Mouse (Mus musculus): Measurements from ENCODE around the gene Dnase1l3.

Gene Dnase1l3

GRCm38 (mm10) chr14:7994271-7994767 lies at the start of gene Dnase1l3:
Gene Dnase1l3, minus strand, starts transcription at chr14:7994573.
- DNase-seq (ENCODE audit: low spot score), result no peak

- no peak for DNase-seq (ENCODE audit: low spot score)
These were observed 48.2 kb upstream of the Dnase1l3 start for GRCm38 (mm10) chr14:8042577-8042976.

DNA sequence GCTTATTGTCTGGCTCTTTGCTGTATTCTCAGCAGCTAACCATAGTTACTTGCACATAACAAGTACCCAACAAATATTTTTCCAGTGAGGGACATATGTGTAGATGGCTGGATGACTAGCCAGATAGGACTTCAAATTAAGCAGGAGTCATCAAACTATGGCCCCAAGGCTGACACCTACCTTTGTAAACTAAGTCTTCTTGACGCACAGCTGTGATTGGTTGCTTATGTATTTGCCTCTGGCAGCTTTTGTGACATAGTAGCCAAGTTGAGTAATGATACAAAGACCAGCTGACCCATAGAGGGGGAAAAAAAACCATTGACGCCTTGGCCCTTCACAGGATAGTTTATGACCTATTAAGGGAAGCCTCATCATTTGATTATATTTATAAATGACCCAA lies 47.7 kb upstream of the Dnase1l3 start:
- DNase-seq (ENCODE audit: low spot score), result no peak

DNA sequence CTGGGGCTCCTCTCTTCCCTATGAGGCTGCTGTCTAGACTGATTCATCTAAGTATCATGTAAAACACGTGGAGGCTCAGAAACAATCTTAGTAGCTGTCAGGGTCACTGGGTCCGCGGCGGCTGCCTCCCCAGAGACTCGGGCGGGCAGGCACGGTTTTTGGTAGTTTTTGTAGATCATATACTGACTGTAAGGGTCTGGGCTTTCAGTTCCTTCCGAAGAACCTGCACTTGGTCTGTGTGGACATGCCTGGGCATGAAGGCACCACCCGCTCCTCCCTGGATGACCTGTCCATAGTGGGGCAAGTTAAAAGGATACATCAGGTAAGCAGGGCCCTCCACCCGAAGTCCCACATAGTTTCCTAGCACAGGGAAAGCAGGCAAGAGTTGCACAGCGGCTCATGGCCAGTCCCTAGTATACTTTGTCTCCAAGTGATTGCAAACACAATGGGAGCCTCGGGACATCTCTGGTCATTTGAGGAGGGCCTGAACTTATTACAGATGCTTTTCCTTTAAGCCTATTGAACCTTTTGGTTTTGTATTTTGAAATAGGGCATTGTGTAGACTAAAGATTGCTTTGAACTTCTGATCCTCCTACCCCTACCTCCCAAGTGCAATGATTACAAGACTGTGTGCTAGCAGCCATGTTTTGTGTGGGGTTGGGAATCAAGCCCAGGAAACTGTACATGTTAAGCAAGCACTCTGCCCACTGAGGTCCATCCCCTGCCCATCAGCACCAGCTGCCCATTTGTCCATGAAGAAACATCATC lies 46.7 kb upstream of the Dnase1l3 start:
- no peak for DNase-seq (ENCODE audit: low spot score)

GRCm38 (mm10) chr14:8040179-8040578 lies 45.8 kb upstream of the Dnase1l3 start:
- DNase-seq (ENCODE audit: low spot score), result no peak

- DNase-seq (ENCODE audit: low spot score), result no peak
These were observed 44.5 kb upstream of the Dnase1l3 start for GRCm38 (mm10) chr14:8038791-8039448.

DNA sequence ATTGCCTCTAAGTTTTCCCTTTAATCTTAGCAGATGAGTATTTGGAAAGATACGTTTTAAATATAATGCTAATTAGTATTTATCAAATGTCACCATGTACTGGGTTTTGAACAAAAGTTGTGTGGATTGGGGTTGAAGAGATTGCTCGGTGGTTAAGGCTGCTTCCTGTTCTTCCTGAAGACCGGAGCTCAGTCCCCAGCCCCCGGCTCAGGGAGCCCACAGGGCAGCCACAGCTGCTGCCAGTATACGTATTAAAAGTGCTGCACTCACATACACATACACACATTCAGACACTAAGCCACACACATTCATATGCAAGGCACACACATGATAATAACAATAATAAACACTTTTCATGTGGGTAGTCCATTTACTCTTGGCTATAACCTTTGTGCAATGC lies 43.8 kb upstream of the Dnase1l3 start:
- DNase-seq (ENCODE audit: low spot score), result no peak

DNA sequence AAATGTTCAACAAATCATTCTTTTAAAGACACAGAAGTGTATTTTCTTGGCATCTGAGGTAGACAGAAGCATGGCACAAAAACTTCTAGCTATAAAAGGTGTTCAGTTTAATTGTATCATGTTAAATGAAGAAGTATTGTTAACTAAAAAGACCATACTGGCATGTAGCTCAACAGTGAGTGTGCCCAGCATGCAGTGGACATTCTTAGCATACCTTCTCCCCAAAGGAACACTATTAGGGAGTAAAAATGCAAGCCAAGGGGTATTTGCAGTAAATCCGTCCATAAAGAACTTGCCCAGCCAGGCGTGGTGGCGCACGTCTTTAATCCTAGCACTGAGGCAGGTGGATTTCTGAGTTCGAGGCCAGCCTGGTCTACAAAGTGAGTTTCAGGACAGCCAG lies 42.0 kb upstream of the Dnase1l3 start:
- DNase-seq (ENCODE audit: low spot score), result no peak

DNA sequence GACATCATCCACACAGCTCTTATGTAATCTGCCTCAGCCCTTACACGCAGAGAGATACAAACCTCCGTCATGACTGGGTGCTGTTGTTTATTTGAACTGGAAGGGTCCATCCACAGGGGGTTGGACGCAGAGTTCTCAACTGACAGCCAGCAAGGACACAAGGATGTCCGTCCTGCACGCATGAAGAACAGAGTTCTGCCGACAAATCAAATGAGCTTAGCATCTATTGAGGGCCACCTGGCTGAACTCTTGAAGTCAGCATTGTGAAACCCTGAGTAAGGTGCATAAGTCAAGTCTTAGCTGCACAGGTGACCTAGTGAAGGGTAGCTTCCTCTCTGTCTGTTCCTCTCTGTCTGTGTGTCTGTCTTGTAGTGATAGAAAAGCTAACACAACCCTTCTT lies 41.6 kb upstream of the Dnase1l3 start:
- no peak for DNase-seq (ENCODE audit: low spot score)

- no peak for DNase-seq (ENCODE audit: low spot score)
These were observed 40.2 kb upstream of the Dnase1l3 start for GRCm38 (mm10) chr14:8034561-8034960.

GRCm38 (mm10) chr14:8032087-8032944 lies 37.9 kb upstream of the Dnase1l3 start:
- no peak for DNase-seq (ENCODE audit: low spot score)

- DNase-seq (ENCODE audit: low spot score), result no peak
These were observed 36.2 kb upstream of the Dnase1l3 start for GRCm38 (mm10) chr14:8030535-8030934.

GRCm38 (mm10) chr14:8029752-8030151 lies 35.4 kb upstream of the Dnase1l3 start:
- no peak for DNase-seq (ENCODE audit: low spot score)

DNA sequence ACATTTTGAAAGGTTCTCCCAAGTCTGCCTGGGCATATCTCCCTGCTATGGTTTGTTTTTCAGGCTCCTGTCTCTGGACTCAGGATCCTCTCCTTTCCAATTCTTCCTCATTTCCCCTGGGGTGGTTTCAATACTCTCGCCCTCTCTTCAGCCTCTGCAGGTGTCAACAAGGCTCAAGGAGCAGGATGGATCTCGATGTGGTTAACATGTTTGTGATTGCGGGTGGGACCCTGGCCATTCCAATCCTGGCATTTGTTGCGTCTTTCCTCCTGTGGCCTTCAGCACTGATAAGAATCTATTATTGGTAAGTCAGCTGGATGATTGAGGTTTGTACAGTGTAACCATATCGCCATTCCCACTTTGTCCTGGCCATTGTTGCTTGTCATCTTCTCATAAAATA lies 33.7 kb upstream of the Dnase1l3 start:
- no peak for DNase-seq (ENCODE audit: low spot score)

GRCm38 (mm10) chr14:8026769-8027531 lies 32.6 kb upstream of the Dnase1l3 start:
- no peak for DNase-seq (ENCODE audit: low spot score)

DNA sequence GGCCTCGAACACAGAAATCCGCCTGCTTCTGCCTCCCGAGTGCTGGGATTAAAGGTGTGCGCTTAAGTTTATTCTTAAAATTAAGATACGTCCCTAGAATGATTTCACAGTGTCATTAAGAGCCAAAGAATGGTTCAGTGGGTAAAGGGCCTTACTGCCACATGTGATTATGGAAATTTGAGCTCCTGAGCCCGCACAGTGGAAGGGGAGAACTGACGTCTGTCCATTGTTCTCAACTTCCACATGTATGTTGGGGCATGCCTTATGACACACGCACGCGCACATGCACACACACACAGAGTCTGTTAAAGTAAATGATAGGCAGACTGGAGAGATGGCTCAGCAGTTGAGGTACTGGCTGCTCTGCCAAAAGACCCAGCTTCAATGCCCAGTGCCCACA lies 30.6 kb upstream of the Dnase1l3 start:
- no peak for DNase-seq (ENCODE audit: low spot score)

GRCm38 (mm10) chr14:8024469-8024868 lies 30.1 kb upstream of the Dnase1l3 start:
- DNase-seq (ENCODE audit: low spot score), result no peak

GRCm38 (mm10) chr14:8020546-8020945 lies 26.2 kb upstream of the Dnase1l3 start:
- no peak for DNase-seq (ENCODE audit: low spot score)

DNA sequence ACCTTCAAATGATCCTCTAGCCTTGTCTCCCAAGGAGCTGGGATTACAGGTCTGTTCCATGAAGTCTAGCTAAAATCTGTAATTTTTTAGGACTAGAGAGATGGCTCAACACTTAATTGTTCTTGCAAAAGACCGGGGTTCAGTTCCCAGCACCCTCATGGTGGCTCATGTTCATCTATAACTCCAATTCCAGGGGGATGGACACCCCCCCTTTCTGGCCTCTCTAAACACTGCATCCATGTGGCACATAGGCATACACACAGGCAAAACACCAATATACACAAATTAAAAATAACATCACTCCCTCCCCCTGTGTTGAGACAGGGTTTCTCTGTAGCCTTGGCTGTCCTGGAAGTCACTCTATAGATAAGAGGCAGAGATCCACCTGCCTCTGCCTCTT lies 25.6 kb upstream of the Dnase1l3 start:
- no peak for DNase-seq (ENCODE audit: low spot score)

DNA sequence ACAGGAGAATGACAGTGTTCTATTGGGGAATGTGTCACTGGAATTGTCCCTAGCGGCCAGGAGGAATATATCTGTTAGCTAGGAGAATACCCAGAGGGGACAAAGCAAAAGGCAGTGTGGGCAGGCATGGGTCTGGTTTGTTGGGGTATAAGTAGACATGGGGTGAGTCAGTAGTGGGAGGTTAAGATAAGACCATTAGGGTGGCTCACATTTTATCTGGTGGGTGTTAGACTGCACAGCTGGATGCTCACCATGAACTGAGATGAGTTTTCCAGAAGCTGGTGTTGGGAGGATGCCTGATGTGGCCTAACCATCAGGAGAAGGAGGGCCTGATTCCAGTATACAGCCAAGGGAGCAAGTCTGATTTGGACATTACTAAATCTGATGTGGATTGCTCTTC lies 22.6 kb upstream of the Dnase1l3 start:
- DNase-seq (ENCODE audit: low spot score), result no peak

DNA sequence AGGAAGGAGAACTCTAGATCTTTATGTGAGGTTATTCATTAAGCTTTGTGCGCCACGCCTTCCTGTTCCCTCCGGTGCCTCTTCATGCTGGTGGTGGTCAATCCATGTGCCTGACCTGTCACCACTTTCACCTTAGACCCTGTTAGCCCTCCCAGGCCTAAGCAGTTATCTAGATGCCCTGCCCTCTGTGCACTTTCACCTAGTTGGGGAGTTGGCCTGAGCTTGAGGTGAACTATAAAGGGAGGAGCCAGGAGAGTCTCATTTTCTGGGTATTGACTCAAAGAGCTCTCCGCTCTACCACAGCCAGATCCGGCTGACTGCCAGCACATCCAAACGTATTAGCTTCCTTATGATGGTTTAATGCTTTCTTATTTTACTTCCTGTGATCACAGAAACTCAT lies 21.9 kb upstream of the Dnase1l3 start:
- no peak for DNase-seq (ENCODE audit: low spot score)

GRCm38 (mm10) chr14:8015756-8016155 lies 21.4 kb upstream of the Dnase1l3 start:
- DNase-seq (ENCODE audit: low spot score), result no peak

All from T-cell, adult 2 months (primary cell).